Mouse (Mus musculus): ENCODE measurements at regions not wholly inside any gene's neighbourhood (a gene's known extent, or its start where the extent isn't known, plus 50 kb on each side); places are given as distances from the start of the nearest gene placed in this dataset.

DNA sequence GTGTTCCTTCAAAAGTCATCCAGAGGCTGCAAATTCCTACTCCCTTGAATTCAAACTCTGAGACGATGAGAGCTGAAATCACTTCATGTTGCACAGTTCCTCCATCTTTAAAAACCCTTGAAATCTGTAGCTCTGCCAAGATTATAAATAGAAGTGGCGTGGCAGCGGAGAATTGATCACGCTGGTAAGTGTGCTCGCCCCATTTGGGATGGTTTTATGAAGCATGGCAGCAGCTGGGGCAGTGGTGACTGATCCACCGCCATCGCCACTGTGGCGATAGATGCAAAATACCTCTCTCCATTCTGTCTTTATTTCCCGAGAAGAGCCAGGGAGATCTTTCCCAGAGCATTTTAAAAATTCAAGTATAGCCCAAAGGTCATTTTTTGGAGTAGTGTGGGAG is 179.8 kb upstream of the Tank start:
- no peak for TF ChIP-seq MAFK (IDR thresholded peaks at IDR 0.05; ENCODE audit: insufficient replicate concordance, low read length)
- TF ChIP-seq CTCF (conservative IDR thresholded peaks at IDR 0.05 in 1 of 2, IDR thresholded peaks at IDR 0.05 in 1 of 2; ENCODE audit: low read depth in 2 of 2, low read length in 2 of 2) = no peak
- no peak for TF ChIP-seq CHD2 (IDR thresholded peaks at IDR 0.05; ENCODE audit: low read length)
- no peak for TF ChIP-seq MEF2A (IDR thresholded peaks at IDR 0.05; ENCODE audit: borderline replicate concordance, low read depth, low read length)
- no peak for TF ChIP-seq EP300 (IDR thresholded peaks at IDR 0.05; ENCODE audit: low read length)
- no peak for TF ChIP-seq POLR2A (IDR thresholded peaks at IDR 0.05; ENCODE audit: low read depth, low read length)
- no peak for TF ChIP-seq POLR2AphosphoS2 (IDR thresholded peaks at IDR 0.05; ENCODE audit: low read depth, low read length)
- no peak for TF ChIP-seq ZC3H11A (IDR thresholded peaks at IDR 0.05; ENCODE audit: low read depth, low read length)
- no peak for TF ChIP-seq NELFE (IDR thresholded peaks at IDR 0.05; ENCODE audit: low read depth, low read length)
- TF ChIP-seq CHD1 (IDR thresholded peaks at IDR 0.05; ENCODE audit: low read depth, low read length) = no peak
- TF ChIP-seq ZKSCAN1 (IDR thresholded peaks at IDR 0.05; ENCODE audit: borderline replicate concordance, low read depth, low read length) = no peak
- no peak for TF ChIP-seq E2F4 (IDR thresholded peaks at IDR 0.05; ENCODE audit: insufficient replicate concordance, low read depth, low read length)
- TF ChIP-seq MXI1 (IDR thresholded peaks at IDR 0.05; ENCODE audit: low read depth, low read length) = no peak
